Mouse (Mus musculus) midbrain, embryonic 15.5 days (tissue): Measurements from ENCODE around the gene Nras. TPM values are rescaled to one million over a fixed set of nuclear protein-coding genes. Genes with fewer than 3 reads are reported as not detected.

ENCODE experiments used
- ATAC-seq: fragments of 200-750 bp; cut with Nextera tagmentation; replicated peaks from 2 replicates; pipeline ENCODE4 v1.8.0; 2017; ENCODE audit warnings: moderate TSS enrichment
- H3K27ac ChIP-seq: fragments of 300-500 bp; sonication (generic); 2 replicates; pipeline ENCODE4 v1.5.1; 2015; ENCODE audit warnings: mild to moderate bottlenecking, inconsistent platforms
- H3K27me3 ChIP-seq: fragments of 300-500 bp; sonication (generic); replicated peaks from 2 replicates; pipeline ENCODE4 v1.6.1; 2015; ENCODE audit warnings: inconsistent platforms
- H3K36me3 ChIP-seq: fragments of 300-500 bp; sonication (generic); replicated peaks from 2 replicates; pipeline ENCODE4 v1.6.1; 2015; ENCODE audit warnings: inconsistent platforms
- H3K4me1 ChIP-seq: fragments of 300-500 bp; sonication (generic); 2 replicates; pipeline ENCODE4 v1.6.1; 2015; ENCODE audit warnings: inconsistent platforms
- H3K4me2 ChIP-seq: fragments of 300-500 bp; sonication (generic); 2 replicates; pipeline ENCODE4 v1.6.1; 2015; ENCODE audit warnings: inconsistent platforms, mild to moderate bottlenecking, moderate library complexity
- H3K4me3 ChIP-seq: fragments of 300-500 bp; sonication (generic); 2 replicates; pipeline ENCODE4 v1.5.1; 2015; ENCODE audit warnings: mild to moderate bottlenecking, inconsistent platforms
- H3K9ac ChIP-seq: fragments of 300-500 bp; sonication (generic); 2 replicates; pipeline ENCODE4 v1.6.1; 2015; ENCODE audit warnings: mild to moderate bottlenecking, inconsistent platforms
- H3K9me3 ChIP-seq: fragments of 300-500 bp; sonication (generic); 2 replicates; pipeline ENCODE4 v1.6.1; 2016; ENCODE audit warnings: inconsistent platforms
- WGBS: fragments of 180-500 bp; shearing (Covaris S2); methylation state at CpG from one replicate; pipeline ENCODE4 v1.1.7; 2015; ENCODE audit warnings: mixed read lengths; 5-methylcytosine and 5-hydroxymethylcytosine counted together
- polyA plus RNA-seq: library from polyadenylated mRNA; unstranded; fragments of >200 nt; fragmentation: Nextera tagmentation; extraction: Ambion mirVana; gene quantifications from 2 replicates; pipeline ENCODE4 v1.2.1, GENCODE M21; 2015

Nras gene
- polyA plus RNA-seq = 92.6 and 93.0 TPM in 2 replicates

GRCm38 (mm10) chr3:103058207-103059157 is at the start of gene Nras:
TSS of gene Nras (plus strand) at chr3:103058285.
- WGBS = 3% methylated on average over 46 of the region's 46 CpGs
- peak within 1 kb of the TSS; percentile 55 for H3K4me2 ChIP-seq
- H3K27ac ChIP-seq = peak within 1 kb of the TSS; percentile 92
- peak within 1 kb of the TSS; percentile 72 for H3K4me3 ChIP-seq
- H3K9me3 ChIP-seq = no peaks in the 10 kb centered on the region
- ATAC-seq = peak; percentile 99
- H3K9ac ChIP-seq = peak within 1 kb of the TSS; percentile 71
- H3K4me1 ChIP-seq = peaks cover 9% of the 10 kb centered on the region
- H3K27me3 ChIP-seq = no peaks in the 10 kb centered on the region
- H3K36me3 ChIP-seq = peaks cover 42% of the 10 kb centered on the region

GRCm38 (mm10) chr3:103017350-103017749 is 40.7 kb upstream of the Nras start:
- H3K4me3 ChIP-seq = no peak overlapping the region
- no peaks in the 10 kb centered on the region for H3K9me3 ChIP-seq
- H3K27ac ChIP-seq = no peak overlapping the region
- WGBS = 79% methylated on average over 2 of the region's 2 CpGs
- no peak overlapping the region for H3K4me2 ChIP-seq
- ATAC-seq = no peak
- no peaks in the 10 kb centered on the region for H3K27me3 ChIP-seq
- H3K9ac ChIP-seq = no peak overlapping the region
- H3K4me1 ChIP-seq = peaks cover 8% of the 10 kb centered on the region
- no peaks in the 10 kb centered on the region for H3K36me3 ChIP-seq

DNA sequence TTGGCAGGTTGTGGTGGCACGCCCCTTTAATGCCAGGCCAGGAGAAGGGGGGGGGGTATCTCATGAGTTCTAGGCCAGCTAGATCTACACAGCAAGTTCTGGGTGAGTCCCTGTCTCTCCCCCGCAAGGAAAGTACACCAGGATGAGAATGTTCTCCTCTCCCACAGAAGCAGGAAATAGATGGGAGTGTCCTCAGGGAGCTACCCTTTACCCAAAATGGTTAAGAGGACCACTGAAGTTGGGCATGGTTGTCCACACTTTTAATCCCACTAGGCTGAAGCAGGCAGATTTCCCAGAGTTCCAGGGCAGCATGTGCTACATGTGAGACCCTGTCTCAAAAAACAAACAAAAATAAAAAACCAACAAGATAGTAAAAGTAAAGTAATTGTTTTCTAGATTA is 38.6 kb upstream of the Nras start:
- Histone ChIP-seq H3K9ac (no peak overlapping the region; the same call in 1 of the 2 replicates), H3K27me3 (no peaks in the 10 kb centered on the region), H3K4me1 (peaks cover 17% of the 10 kb centered on the region), H3K27ac (peak overlapping the region; percentile 96), H3K4me2 (peak overlapping the region; percentile 64), H3K36me3 (no peaks in the 10 kb centered on the region), H3K9me3 (no peaks in the 10 kb centered on the region), H3K4me3 (peak overlapping the region; percentile 68)
- 100% methylated on average over 2 of the region's 2 CpGs for WGBS
- no peak for ATAC-seq

DNA sequence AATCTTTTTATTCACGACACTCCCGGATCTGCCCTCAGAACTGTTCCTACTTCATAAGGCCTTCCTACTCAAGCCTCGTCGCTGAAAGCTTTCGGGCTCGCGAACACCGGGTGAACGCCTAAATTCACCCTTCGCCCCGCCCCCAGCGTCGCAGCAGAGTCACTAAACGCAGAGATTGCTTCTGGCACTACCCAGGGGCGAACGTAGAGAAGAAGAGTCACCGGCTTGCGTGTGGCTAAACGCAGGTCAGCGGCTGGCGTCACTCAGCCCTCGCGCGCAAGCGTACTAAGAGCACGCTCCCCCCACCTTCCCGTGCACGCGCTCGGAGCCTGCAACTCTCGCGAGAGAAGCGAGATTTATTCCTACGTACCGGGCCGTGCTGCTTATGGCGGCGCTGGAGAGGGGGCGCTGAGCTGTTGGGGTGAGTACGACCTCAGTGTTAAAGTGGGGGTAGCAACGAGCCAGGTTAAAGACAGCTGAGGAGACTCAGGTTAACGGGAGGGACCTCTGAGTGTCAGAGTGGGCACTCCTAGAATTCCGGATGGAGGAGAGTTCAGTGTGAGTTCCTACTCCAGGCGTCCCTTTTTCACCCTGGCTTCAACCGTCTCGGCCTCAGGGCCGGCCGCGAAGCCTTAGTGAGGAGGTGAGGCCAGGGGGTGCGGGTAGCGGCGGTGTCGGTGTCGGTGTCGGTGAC is 37.7 kb upstream of the Nras start, which contains the start of gene Csde1:
Gene Csde1 (plus strand): TSS at position 178 of the 694 bp plus-strand sequence.
- peak within 1 kb of the TSS; percentile 68 for H3K4me3 ChIP-seq
- ATAC-seq = peak; percentile 95
- H3K27ac ChIP-seq = peak within 1 kb of the TSS; percentile 96
- H3K4me2 ChIP-seq = peak within 1 kb of the TSS; percentile 64
- H3K9me3 ChIP-seq = no peaks in the 10 kb centered on the region
- no peaks in the 10 kb centered on the region for H3K36me3 ChIP-seq
- peaks cover 17% of the 10 kb centered on the region for H3K4me1 ChIP-seq
- under 1% methylated on average over 55 of the region's 55 CpGs for WGBS
- H3K27me3 ChIP-seq = no peaks in the 10 kb centered on the region
- H3K9ac ChIP-seq = peak within 1 kb of the TSS; percentile 86

DNA sequence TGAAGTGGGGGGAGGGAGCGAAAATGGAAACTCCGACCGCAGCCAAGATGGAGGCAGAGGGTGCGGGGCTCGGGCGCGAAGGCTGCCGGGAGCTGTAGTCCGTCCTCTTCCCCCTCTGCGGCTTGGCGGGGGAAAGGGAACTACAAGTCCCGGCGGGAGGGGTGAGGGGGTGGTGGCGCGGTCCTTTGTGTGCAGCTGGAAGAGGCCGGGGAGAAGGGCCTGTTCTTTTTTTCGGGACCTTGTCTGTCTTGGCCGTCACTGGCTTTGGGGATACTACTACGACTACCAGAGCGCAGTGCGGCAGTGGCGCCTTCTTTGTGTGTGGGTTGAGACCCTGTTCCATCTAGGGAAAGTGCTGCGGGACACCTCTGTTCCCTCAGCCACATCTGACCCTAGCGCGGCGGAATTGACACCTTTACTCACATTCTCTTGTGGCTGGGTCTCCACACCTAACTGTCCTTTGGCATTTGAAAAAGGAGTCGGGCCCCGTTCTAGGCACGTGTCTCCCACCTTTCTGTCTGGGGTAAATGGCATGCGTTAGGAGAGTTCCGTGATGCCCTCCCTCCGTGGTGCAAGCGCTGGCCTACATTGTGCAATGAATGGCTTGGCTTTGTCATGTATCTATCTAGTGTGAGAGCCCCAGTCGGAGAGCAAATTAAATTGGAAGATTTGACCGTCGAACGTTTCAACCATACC is 37.0 kb upstream of the Nras start:
- H3K9me3 ChIP-seq = no peaks in the 10 kb centered on the region
- H3K4me2 ChIP-seq = peak overlapping the region; percentile 64
- peak overlapping the region; percentile 68 for H3K4me3 ChIP-seq
- H3K9ac ChIP-seq = peak overlapping the region; percentile 86
- no peaks in the 10 kb centered on the region for H3K27me3 ChIP-seq
- H3K4me1 ChIP-seq = peaks cover 17% of the 10 kb centered on the region
- ATAC-seq = peak; percentile 97
- under 1% methylated on average over 35 of the region's 37 CpGs for WGBS
- no peaks in the 10 kb centered on the region for H3K36me3 ChIP-seq
- peak overlapping the region; percentile 96 for H3K27ac ChIP-seq

GRCm38 (mm10) chr3:103026174-103026573 is 31.9 kb upstream of the Nras start:
- Histone ChIP-seq H3K27ac (no peak overlapping the region), H3K36me3 (peaks cover 13% of the 10 kb centered on the region), H3K9ac (no peak overlapping the region), H3K27me3 (no peaks in the 10 kb centered on the region), H3K9me3 (no peaks in the 10 kb centered on the region), H3K4me3 (no peak overlapping the region), H3K4me2 (no peak overlapping the region), H3K4me1 (peaks cover 15% of the 10 kb centered on the region)
- ATAC-seq = no peak
- WGBS = 86% methylated on average over 1 of the region's 1 CpGs

GRCm38 (mm10) chr3:103040285-103040684 is 17.8 kb upstream of the Nras start:
- H3K4me1 ChIP-seq = no peaks in the 10 kb centered on the region
- H3K9me3 ChIP-seq = no peaks in the 10 kb centered on the region
- H3K27me3 ChIP-seq = no peaks in the 10 kb centered on the region
- no peak overlapping the region for H3K27ac ChIP-seq
- no peak overlapping the region for H3K4me2 ChIP-seq
- WGBS = 95% methylated on average over 6 of the region's 6 CpGs
- H3K4me3 ChIP-seq = no peak overlapping the region
- peaks cover 40% of the 10 kb centered on the region for H3K36me3 ChIP-seq
- H3K9ac ChIP-seq = no peak overlapping the region
- no peak for ATAC-seq

- ATAC-seq = no peak
- Histone ChIP-seq H3K4me3 (no peak overlapping the region), H3K9me3 (no peaks in the 10 kb centered on the region), H3K27me3 (no peaks in the 10 kb centered on the region), H3K9ac (no peak overlapping the region), H3K4me2 (no peak overlapping the region), H3K4me1 (no peaks in the 10 kb centered on the region), H3K27ac (no peak overlapping the region), H3K36me3 (peaks cover 45% of the 10 kb centered on the region)
- 88% methylated on average over 1 of the region's 1 CpGs for WGBS
Measured at GRCm38 (mm10) chr3:103040861-103041379, 17.2 kb upstream of the Nras start.

DNA sequence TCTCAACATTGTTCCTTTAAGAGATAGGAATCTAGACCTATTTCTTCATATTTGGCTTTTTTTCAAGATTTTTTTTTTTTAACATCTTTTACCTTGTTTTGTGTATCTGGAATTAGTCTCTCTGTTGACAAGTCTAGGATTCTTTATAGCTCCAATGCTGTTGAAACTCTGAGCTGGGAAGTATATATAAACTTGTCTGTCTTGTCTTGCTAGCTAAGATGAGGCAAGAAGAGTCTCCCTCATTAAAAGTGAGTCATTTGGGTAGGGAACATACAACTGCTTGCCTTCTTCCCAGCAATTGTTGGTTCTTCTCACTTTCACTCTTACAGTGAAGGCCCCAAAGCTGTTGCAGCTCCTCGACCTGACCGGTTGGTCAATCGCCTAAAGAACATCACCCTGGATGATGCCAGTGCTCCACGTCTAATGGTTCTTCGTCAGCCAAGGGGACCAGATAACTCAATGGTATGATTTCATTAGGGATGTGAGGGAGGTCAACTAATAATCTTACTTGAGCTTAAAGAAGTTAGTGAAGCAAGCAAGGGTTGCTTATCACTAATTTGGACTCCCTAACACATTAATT is 2.0 kb upstream of the Nras start:
- Histone ChIP-seq H3K9me3 (no peaks in the 10 kb centered on the region), H3K4me3 (no peak overlapping the region), H3K9ac (no peak overlapping the region), H3K4me1 (peaks cover 9% of the 10 kb centered on the region), H3K4me2 (no peak overlapping the region), H3K27ac (no peak overlapping the region), H3K36me3 (peaks cover 47% of the 10 kb centered on the region), H3K27me3 (no peaks in the 10 kb centered on the region)
- 94% methylated on average over 5 of the region's 5 CpGs for WGBS
- no peak for ATAC-seq

DNA sequence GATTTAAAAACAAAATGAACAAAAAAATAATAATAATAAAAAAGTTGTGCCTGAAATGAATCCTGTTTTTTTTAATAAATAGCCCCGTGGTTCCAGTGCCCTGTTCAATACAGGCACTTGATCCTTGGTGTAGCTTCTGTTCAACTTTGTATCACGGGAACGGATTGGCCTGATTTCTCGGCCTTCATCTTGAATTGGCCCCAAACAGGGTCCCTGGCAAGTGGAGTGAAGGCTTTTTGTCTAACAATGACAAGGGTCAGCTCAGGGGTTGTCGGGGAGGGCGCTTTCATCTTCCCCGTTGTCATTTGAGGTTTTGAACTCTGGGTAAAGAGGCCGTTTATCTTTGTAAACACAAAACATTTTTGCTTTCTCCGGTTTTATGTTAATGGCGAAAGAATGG is 333 bp upstream of the Nras start:
- peak overlapping the region; percentile 92 for H3K27ac ChIP-seq
- ATAC-seq = peak; percentile 62
- H3K4me2 ChIP-seq = peak overlapping the region; percentile 55
- H3K36me3 ChIP-seq = peaks cover 38% of the 10 kb centered on the region
- peak overlapping the region; percentile 72 for H3K4me3 ChIP-seq
- H3K9ac ChIP-seq = peak overlapping the region; percentile 43
- H3K9me3 ChIP-seq = no peaks in the 10 kb centered on the region
- peaks cover 9% of the 10 kb centered on the region for H3K4me1 ChIP-seq
- 1% methylated on average over 10 of the region's 10 CpGs for WGBS
- no peaks in the 10 kb centered on the region for H3K27me3 ChIP-seq

- H3K36me3 ChIP-seq = peaks cover 54% of the 10 kb centered on the region
- ATAC-seq = no peak
Measured at GRCm38 (mm10) chr3:103066927-103067326, 8.8 kb downstream of the Nras start.

More at GRCm38 (mm10) chr3:103066927-103067326, 8.8 kb downstream of the Nras start:
- Histone ChIP-seq H3K4me3 (no peak overlapping the region), H3K9ac (no peak overlapping the region), H3K27me3 (no peaks in the 10 kb centered on the region), H3K9me3 (no peaks in the 10 kb centered on the region), H3K27ac (no peak overlapping the region), H3K4me2 (no peak overlapping the region), H3K4me1 (no peaks in the 10 kb centered on the region)
- 93% methylated on average over 8 of the region's 8 CpGs for WGBS
